Mouse (Mus musculus): ENCODE data around the gene Acad8. TPM values are rescaled to one million over a fixed set of nuclear protein-coding genes. Genes with fewer than 3 reads are reported as not detected.

Acad8 gene
- polyA plus RNA-seq, 1 experiment from 2014 or later: 38.3 TPM

DNA sequence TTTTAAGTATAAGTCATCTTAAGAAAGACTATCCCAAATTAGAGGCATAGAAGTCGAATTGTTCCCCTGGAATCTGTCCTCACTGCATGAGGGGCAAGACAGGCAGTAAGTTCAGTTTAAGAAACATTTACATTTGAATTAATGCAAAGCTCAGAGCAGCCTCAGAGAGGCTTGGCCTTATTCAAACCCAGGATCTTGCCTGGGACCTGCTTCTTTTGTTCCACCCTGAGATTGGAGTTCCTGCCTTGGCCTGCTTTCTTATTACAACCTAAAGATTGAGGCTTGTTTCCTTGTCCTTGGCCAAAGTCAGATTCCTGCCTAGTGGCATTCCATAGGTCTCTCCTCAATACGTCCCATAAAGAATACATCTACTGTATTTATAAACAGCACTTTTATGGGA, 51.6 kb downstream of the Acad8 start:
- H3K4me3 ChIP-seq: no peak overlapping the region
- 0 out of 2 replicates have a peak, but pooled peaks cover 4% of the 10 kb centered on the region for H3K9me3 ChIP-seq
- H3K27ac ChIP-seq (replicated peaks): no peak overlapping the region
- H3K4me1 ChIP-seq: no peaks in the 10 kb centered on the region
- no peak overlapping the region for H3K4me2 ChIP-seq (replicated peaks)
- no peak overlapping the region for H3K9ac ChIP-seq (replicated peaks)
- no peaks in the 10 kb centered on the region for H3K27me3 ChIP-seq
- H3K36me3 ChIP-seq: no peaks in the 10 kb centered on the region
- 69% methylated on average over 2 of the region's 2 CpGs for WGBS
- no peak for ATAC-seq (ENCODE audit: low FRiP score, low read depth)

GRCm38 (mm10) chr9:26924146-26924545, 75.2 kb downstream of the Acad8 start:
- H3K9me3 ChIP-seq: no peaks in the 10 kb centered on the region

More at GRCm38 (mm10) chr9:26924146-26924545, 75.2 kb downstream of the Acad8 start:
- WGBS: 92% methylated on average over 3 of the region's 3 CpGs
- Histone ChIP-seq H3K27ac (replicated peaks) (no peak overlapping the region), H3K4me2 (replicated peaks) (no peak overlapping the region), H3K4me3 (no peak overlapping the region), H3K36me3 (no peaks in the 10 kb centered on the region), H3K9ac (replicated peaks) (no peak overlapping the region), H3K4me1 (no peaks in the 10 kb centered on the region), H3K27me3 (no peaks in the 10 kb centered on the region)
- no peak for ATAC-seq (ENCODE audit: low FRiP score, low read depth)

Other genes with a start within 250 kb of the Acad8 start
- gene Glb1l2, start 193.1 kb downstream of the Acad8 start, polyA plus RNA-seq (2016; fragmentation: Nextera tagmentation; extraction: Ambion mirVana): 2.8 and 4.1 TPM in 2 replicates
- gene Glb1l3, start 138.7 kb downstream of the Acad8 start, polyA plus RNA-seq (2016; fragmentation: Nextera tagmentation; extraction: Ambion mirVana): not detected in 2 replicates
- gene Gm1110, start 76.5 kb downstream of the Acad8 start, polyA plus RNA-seq (2016; fragmentation: Nextera tagmentation; extraction: Ambion mirVana): not detected in 2 replicates
- 134 and 142 TPM in 2 replicates for gene Thyn1, start 144 bp upstream of the Acad8 start, polyA plus RNA-seq (2016; fragmentation: Nextera tagmentation; extraction: Ambion mirVana)
- 61.4 and 63.4 TPM in 2 replicates for gene Vps26b, start 30.5 kb upstream of the Acad8 start, polyA plus RNA-seq (2016; fragmentation: Nextera tagmentation; extraction: Ambion mirVana)
- gene Ncapd3, start 30.6 kb upstream of the Acad8 start, polyA plus RNA-seq (2016; fragmentation: Nextera tagmentation; extraction: Ambion mirVana): 33.7 and 35.6 TPM in 2 replicates
- 137 and 144 TPM in 2 replicates for gene Jam3, start 155.9 kb upstream of the Acad8 start, polyA plus RNA-seq (2016; fragmentation: Nextera tagmentation; extraction: Ambion mirVana)

Data from midbrain, embryonic 12.5 days (tissue).